Mouse (Mus musculus): ENCODE measurements around the gene Frmd4b. TPM values are rescaled to one million over a fixed set of nuclear protein-coding genes. Genes with fewer than 3 reads are reported as not detected.

Gene Frmd4b
- polyA plus RNA-seq, 1 experiment from 2014 or later = 10.6 TPM

DNA sequence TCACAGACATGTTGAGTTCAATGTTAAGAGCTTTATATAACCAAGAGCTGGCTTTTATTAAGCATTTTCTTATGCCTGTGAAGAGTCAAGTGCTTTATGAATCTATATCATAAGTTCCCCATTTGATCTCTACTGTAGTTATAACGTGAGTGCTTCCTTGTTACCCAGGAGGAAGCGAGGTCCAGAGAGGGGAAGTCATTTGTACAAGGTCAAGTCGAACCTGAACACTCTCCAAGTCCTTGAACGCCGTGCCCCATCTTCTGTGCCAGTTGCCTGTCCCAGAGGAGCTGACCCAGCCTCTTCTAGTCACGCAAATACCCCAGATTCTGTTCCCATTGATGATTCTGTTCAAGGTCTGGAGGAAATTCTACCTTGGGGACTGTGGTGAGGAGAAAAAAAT is 135.4 kb downstream of the Frmd4b start:
- no peak overlapping the region for H3K4me2 ChIP-seq (ENCODE audit: low read depth, low read length)
- no peaks in the 10 kb centered on the region for H3K36me3 ChIP-seq (ENCODE audit: control insufficient read depth, insufficient read depth, low read length)
- no peaks in the 10 kb centered on the region for H3K27me3 ChIP-seq (replicated peaks; ENCODE audit: control insufficient read depth, insufficient read depth, low read length)
- 70% methylated on average over 6 of the region's 6 CpGs for WGBS
- H3K27ac ChIP-seq (ENCODE audit: low read length) = no peak overlapping the region
- no peaks in the 10 kb centered on the region for H3K9me3 ChIP-seq (ENCODE audit: control insufficient read depth, low read length)
- no peak for ATAC-seq
- no peak overlapping the region for H3K9ac ChIP-seq (ENCODE audit: low read depth, low read length)
- H3K4me3 ChIP-seq (ENCODE audit: low read length) = no peak overlapping the region
- H3K4me1 ChIP-seq (ENCODE audit: control insufficient read depth, insufficient read depth, low read length) = peaks cover 2% of the 10 kb centered on the region; the same call in 1 of the 2 replicates

DNA sequence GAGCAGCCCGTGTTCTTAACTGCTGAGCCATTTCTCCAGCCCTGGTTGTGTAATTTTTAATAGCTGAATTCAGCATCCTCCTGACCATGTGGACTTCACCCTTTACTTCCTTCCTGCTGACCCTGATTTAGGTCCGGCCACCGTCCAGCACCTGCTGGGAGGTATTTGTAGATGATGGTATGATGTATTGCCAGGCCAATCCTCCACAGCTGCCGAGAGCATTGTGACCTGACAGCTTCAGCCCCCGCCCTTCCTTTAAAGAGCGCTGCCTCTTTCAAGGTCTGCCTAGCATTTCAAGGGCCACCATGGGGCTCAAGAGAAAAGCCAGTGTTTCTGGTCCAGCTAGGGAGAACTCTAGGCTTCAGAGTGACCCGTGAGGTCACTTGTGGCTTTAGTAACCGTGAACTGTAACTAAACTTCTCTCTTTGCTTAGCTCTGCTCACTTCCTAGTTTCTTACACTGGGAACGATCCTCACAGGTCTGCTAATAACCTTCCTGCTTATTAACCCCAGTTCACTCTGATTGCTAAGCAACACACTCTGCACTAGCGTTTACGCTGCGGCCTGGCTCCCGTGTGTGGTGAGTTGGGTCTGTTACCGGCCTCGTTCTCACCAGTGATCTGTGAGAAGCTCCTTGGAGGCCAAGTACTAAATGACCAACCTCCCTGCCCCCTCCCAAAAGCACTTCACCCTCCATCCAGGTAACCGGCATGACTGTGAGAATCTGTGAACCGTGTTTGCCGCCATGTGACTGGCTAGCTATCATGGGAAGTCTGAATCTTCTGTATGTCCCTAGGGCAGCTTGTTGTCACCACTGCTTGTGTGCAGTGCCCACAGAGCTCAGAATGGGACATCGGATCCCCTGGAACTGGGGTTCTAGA is 138.1 kb downstream of the Frmd4b start:
- no peaks in the 10 kb centered on the region for H3K4me1 ChIP-seq (ENCODE audit: control insufficient read depth, insufficient read depth, low read length)
- no peak overlapping the region for H3K27ac ChIP-seq (ENCODE audit: low read length)
- WGBS = 62% methylated on average over 19 of the region's 19 CpGs
- no peak overlapping the region for H3K4me3 ChIP-seq (ENCODE audit: low read length)
- H3K36me3 ChIP-seq (ENCODE audit: control insufficient read depth, insufficient read depth, low read length) = no peaks in the 10 kb centered on the region
- no peak overlapping the region for H3K4me2 ChIP-seq (ENCODE audit: low read depth, low read length)
- no peaks in the 10 kb centered on the region for H3K9me3 ChIP-seq (ENCODE audit: control insufficient read depth, low read length)
- ATAC-seq = no peak
- H3K9ac ChIP-seq (ENCODE audit: low read depth, low read length) = no peak overlapping the region
- H3K27me3 ChIP-seq (replicated peaks; ENCODE audit: control insufficient read depth, insufficient read depth, low read length) = no peaks in the 10 kb centered on the region

DNA sequence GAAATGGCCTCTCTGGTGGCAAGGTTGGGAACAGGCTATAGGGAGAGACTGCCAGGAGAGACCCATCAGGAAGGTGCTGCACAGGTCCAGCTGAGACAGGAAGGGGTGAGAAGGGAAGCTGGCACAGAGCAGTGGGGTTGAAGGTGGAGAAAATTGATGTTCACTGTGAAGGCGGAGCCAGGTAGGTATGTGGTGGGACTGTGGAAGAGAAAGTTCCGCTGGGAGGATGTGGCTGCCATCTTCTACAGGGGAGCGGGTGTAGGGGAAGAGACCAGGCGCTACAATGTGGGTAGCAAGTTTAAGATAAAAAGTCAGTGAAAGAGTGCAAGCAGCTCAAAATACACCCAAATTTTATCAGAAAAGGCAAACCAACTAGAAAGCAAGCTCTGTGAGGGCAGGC is 143.7 kb downstream of the Frmd4b start:
- no peaks in the 10 kb centered on the region for H3K36me3 ChIP-seq (ENCODE audit: control insufficient read depth, insufficient read depth, low read length)
- no peaks in the 10 kb centered on the region for H3K4me1 ChIP-seq (ENCODE audit: control insufficient read depth, insufficient read depth, low read length)
- H3K9ac ChIP-seq (ENCODE audit: low read depth, low read length) = no peak overlapping the region
- no peak overlapping the region for H3K4me2 ChIP-seq (ENCODE audit: low read depth, low read length)
- H3K27ac ChIP-seq (ENCODE audit: low read length) = no peak overlapping the region
- WGBS = 95% methylated on average over 4 of the region's 4 CpGs
- no peak for ATAC-seq
- H3K27me3 ChIP-seq (replicated peaks; ENCODE audit: control insufficient read depth, insufficient read depth, low read length) = no peaks in the 10 kb centered on the region
- no peaks in the 10 kb centered on the region for H3K9me3 ChIP-seq (ENCODE audit: control insufficient read depth, low read length)
- H3K4me3 ChIP-seq (ENCODE audit: low read length) = no peak overlapping the region

DNA sequence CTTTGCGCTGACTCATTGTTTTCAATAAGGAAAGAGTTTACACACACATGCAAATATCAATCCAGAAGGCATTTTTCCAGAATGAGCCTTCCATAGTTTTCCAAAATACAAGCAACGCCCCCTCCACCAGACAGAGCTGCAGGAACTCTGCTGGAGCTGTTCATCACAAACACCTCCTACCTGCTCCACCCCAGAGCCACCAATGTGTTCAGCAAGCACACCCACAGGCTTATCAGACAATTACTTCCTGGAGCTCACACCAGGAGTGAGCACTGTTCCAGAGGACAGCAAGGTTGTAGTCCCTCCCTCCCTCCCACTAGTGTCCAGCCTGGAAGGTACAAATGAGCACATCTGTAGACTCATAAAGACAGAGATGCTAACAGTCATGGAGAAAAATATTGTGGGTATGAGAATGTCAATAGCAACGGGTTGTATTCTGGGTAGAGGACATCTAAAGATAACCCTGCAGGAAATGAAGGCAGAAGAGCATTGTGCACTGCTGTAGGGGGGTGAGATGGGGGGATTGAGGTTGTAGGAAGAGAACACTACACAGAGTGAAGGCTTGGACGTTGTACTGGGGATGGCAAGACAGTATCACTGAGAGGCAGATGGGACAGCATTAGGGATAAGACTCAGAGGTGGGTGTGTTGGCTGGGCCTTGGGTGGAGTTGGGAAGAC is 144.3 kb downstream of the Frmd4b start:
- no peaks in the 10 kb centered on the region for H3K4me1 ChIP-seq (ENCODE audit: control insufficient read depth, insufficient read depth, low read length)
- no peaks in the 10 kb centered on the region for H3K9me3 ChIP-seq (ENCODE audit: control insufficient read depth, low read length)
- H3K27me3 ChIP-seq (replicated peaks; ENCODE audit: control insufficient read depth, insufficient read depth, low read length) = no peaks in the 10 kb centered on the region
- no peak overlapping the region for H3K4me3 ChIP-seq (ENCODE audit: low read length)
- no peak overlapping the region for H3K4me2 ChIP-seq (ENCODE audit: low read depth, low read length)
- H3K27ac ChIP-seq (ENCODE audit: low read length) = no peak overlapping the region
- peak; percentile 63; the same call in 1 of the 2 replicates for ATAC-seq
- H3K36me3 ChIP-seq (ENCODE audit: control insufficient read depth, insufficient read depth, low read length) = no peaks in the 10 kb centered on the region
- WGBS = 74% methylated on average over 4 of the region's 4 CpGs
- H3K9ac ChIP-seq (ENCODE audit: low read depth, low read length) = no peak overlapping the region

DNA sequence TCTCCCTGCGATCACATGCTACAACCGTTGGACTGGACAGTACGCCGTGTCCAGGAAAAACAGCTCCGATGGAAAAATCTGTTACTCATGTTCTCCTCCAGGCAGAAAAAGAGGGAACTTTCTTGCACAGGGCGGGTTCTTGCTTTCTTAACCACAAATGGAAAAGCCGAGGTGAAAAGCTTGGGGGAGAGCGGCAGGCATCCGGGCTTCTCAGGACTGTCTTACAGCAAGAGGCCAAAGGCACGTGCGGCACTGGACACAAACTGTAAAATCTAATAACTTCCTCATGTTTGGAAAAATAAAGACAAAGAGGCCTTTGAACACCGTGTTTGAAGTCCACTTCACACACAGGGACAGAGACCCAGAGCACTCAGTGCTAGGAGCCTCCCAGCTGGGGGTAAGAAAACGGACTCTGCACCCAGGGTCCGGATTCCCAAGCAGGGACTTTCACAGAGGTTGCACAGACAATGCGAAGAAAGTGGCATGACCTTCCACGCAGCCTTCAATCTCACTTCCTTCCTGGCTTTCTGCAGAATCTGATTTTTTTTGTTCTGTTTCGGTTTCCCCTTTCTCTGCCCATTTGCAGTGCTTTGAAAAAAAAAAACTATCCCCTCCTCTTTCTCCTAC is 153.3 kb downstream of the Frmd4b start:
- peak; percentile 87 for ATAC-seq
- Histone ChIP-seq H3K9me3 (ENCODE audit: control insufficient read depth, low read length) (no peaks in the 10 kb centered on the region), H3K4me2 (ENCODE audit: low read depth, low read length) (peak overlapping the region; percentile 7; the same call in 1 of the 2 replicates), H3K27me3 (replicated peaks; ENCODE audit: control insufficient read depth, insufficient read depth, low read length) (no peaks in the 10 kb centered on the region), H3K4me1 (ENCODE audit: control insufficient read depth, insufficient read depth, low read length) (no peaks in the 10 kb centered on the region), H3K9ac (ENCODE audit: low read depth, low read length) (no peak overlapping the region), H3K4me3 (ENCODE audit: low read length) (no peak overlapping the region), H3K36me3 (ENCODE audit: control insufficient read depth, insufficient read depth, low read length) (no peaks in the 10 kb centered on the region), H3K27ac (ENCODE audit: low read length) (no peak overlapping the region)
- 59% methylated on average over 17 of the region's 17 CpGs for WGBS

DNA sequence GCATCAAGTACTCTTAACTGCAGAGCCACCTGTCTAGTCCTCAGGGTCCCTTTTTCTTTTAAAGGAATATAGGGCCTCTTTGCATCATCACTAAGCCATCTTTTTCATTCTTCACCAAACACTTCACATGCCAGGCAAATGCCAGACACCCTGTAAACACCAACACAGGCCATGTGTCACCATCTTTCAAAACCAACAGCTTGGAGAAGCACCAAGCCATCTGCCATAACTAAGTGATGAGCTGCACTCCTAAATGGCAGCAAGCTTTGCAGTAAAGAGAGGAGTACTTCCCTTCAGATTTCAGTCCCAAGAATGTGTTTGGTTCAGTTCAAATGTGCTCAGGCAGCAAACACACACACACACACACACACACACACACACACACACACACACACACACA is 154.9 kb downstream of the Frmd4b start:
- H3K4me2 ChIP-seq (ENCODE audit: low read depth, low read length) = no peak overlapping the region
- H3K36me3 ChIP-seq (ENCODE audit: control insufficient read depth, insufficient read depth, low read length) = no peaks in the 10 kb centered on the region
- no peaks in the 10 kb centered on the region for H3K27me3 ChIP-seq (replicated peaks; ENCODE audit: control insufficient read depth, insufficient read depth, low read length)
- H3K4me1 ChIP-seq (ENCODE audit: control insufficient read depth, insufficient read depth, low read length) = no peaks in the 10 kb centered on the region
- no peaks in the 10 kb centered on the region for H3K9me3 ChIP-seq (ENCODE audit: control insufficient read depth, low read length)
- no peak for ATAC-seq
- no peak overlapping the region for H3K9ac ChIP-seq (ENCODE audit: low read depth, low read length)
- H3K4me3 ChIP-seq (ENCODE audit: low read length) = no peak overlapping the region
- no peak overlapping the region for H3K27ac ChIP-seq (ENCODE audit: low read length)

DNA sequence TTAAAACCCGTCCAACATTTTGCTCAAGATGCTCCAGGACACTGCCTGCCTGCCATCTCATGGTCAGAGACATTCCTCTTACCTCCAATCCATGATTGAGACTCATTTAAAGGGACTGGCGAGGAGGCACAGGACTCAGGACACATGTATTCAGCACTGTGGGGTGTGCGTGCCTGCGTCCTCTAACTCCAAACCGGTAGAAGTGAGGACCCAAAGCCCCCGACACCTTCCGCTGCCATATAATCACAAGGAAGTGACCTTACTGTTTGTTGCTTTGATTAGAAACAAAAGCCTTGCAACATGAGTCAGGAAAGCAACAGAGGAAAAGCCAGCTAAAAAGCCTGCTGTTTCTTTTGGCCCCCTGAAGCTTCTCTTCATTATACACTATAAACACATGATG is 158.2 kb downstream of the Frmd4b start:
- H3K27ac ChIP-seq (ENCODE audit: low read length) = no peak overlapping the region
- H3K4me1 ChIP-seq (ENCODE audit: control insufficient read depth, insufficient read depth, low read length) = no peaks in the 10 kb centered on the region
- no peak overlapping the region for H3K4me2 ChIP-seq (ENCODE audit: low read depth, low read length)
- H3K9ac ChIP-seq (ENCODE audit: low read depth, low read length) = no peak overlapping the region
- H3K9me3 ChIP-seq (ENCODE audit: control insufficient read depth, low read length) = no peaks in the 10 kb centered on the region
- WGBS = 71% methylated on average over 7 of the region's 7 CpGs
- no peaks in the 10 kb centered on the region for H3K36me3 ChIP-seq (ENCODE audit: control insufficient read depth, insufficient read depth, low read length)
- no peak for ATAC-seq
- no peak overlapping the region for H3K4me3 ChIP-seq (ENCODE audit: low read length)
- no peaks in the 10 kb centered on the region for H3K27me3 ChIP-seq (replicated peaks; ENCODE audit: control insufficient read depth, insufficient read depth, low read length)

DNA sequence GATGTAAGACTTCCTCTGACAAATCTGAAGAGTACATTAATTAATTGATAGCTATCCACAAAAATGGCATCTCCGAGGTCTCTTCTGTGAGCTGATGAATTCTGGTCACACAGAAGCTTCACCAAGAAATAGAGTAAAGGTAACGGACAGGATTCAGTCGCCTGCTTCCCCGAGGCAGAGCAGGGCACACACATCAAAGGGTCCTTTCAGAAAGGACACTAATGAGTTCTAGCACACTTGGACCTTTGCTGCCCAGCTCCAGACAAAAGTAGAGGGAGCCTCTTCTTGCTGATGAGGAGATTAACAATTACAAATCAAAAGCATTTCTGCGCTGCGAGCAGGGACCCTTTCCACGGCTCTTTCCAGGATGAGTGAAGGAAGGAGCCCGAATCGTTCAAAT is 159.0 kb downstream of the Frmd4b start:
- H3K9me3 ChIP-seq (ENCODE audit: control insufficient read depth, low read length) = no peaks in the 10 kb centered on the region
- no peaks in the 10 kb centered on the region for H3K27me3 ChIP-seq (replicated peaks; ENCODE audit: control insufficient read depth, insufficient read depth, low read length)
- 0 out of 2 replicates have a peak overlapping the region, but pooled peaks have one; percentile 37 for H3K27ac ChIP-seq (ENCODE audit: low read length)
- ATAC-seq = no peak
- H3K4me2 ChIP-seq (ENCODE audit: low read depth, low read length) = no peak overlapping the region
- H3K4me1 ChIP-seq (ENCODE audit: control insufficient read depth, insufficient read depth, low read length) = no peaks in the 10 kb centered on the region
- no peak overlapping the region for H3K4me3 ChIP-seq (ENCODE audit: low read length)
- 66% methylated on average over 9 of the region's 9 CpGs for WGBS
- peak overlapping the region; percentile 16; the same call in 1 of the 2 replicates for H3K9ac ChIP-seq (ENCODE audit: low read depth, low read length)
- H3K36me3 ChIP-seq (ENCODE audit: control insufficient read depth, insufficient read depth, low read length) = no peaks in the 10 kb centered on the region

DNA sequence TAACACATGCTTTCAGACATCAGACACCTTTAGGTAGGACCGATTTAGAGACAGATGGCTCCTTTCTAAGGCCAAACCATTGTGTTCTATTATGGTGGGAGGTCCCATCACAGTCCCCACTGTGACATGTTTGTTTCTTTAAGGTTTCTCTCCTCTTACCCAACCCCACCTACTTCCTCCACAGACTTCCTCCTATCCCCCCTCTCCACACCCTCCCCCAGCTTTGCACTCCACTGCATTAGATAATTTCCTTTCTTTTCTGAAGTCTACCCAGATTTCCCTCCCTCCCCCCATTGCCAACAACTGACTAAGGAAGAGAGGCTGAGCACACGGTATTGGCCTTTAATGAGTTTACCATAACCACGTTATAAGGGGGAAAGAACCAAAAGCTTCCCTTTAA is 159.4 kb downstream of the Frmd4b start:
- Histone ChIP-seq H3K9me3 (ENCODE audit: control insufficient read depth, low read length) (no peaks in the 10 kb centered on the region), H3K27ac (ENCODE audit: low read length) (peak overlapping the region; percentile 52; the same call in 1 of the 2 replicates), H3K4me1 (ENCODE audit: control insufficient read depth, insufficient read depth, low read length) (no peaks in the 10 kb centered on the region), H3K36me3 (ENCODE audit: control insufficient read depth, insufficient read depth, low read length) (no peaks in the 10 kb centered on the region), H3K4me3 (ENCODE audit: low read length) (no peak overlapping the region), H3K4me2 (ENCODE audit: low read depth, low read length) (no peak overlapping the region), H3K27me3 (replicated peaks; ENCODE audit: control insufficient read depth, insufficient read depth, low read length) (no peaks in the 10 kb centered on the region), H3K9ac (ENCODE audit: low read depth, low read length) (no peak overlapping the region)
- no peak for ATAC-seq
- WGBS = 25% methylated on average over 3 of the region's 3 CpGs
